Mouse (Mus musculus) splenic B cell, adult 2 months (primary cell): Measurements from ENCODE around the gene Spic.
A peak's percentile ranks its signal among the peaks of the same experiment; 100 is the strongest.
"Not testable (repeated sequence)": the region's sequence is repeated elsewhere in the genome, so short reads cannot be mapped to it uniquely, and the experiment has no call there.

Experiments used
- DNase-seq: peaks from one replicate; pipeline ENCODE4 v3.0.0-alpha.2; 2011; ENCODE audit warnings: low read depth, low spot score
- H3K27me3 ChIP-seq: 2 replicates; pipeline ENCODE4 v1.6.1; 2012; ENCODE audit warnings: mild to moderate bottlenecking, low read length, moderate library complexity, mixed read lengths; ENCODE audit not compliant: control insufficient read depth, poor library complexity, insufficient read depth, severe bottlenecking
- H3K36me3 ChIP-seq: 2 replicates; pipeline ENCODE4 v1.6.1; 2012; ENCODE audit warnings: mild to moderate bottlenecking, low read length, moderate library complexity, mixed read lengths; ENCODE audit not compliant: control insufficient read depth, poor library complexity, insufficient read depth, severe bottlenecking

Gene Spic

GRCm38 (mm10) chr10:88700938-88701337, 16.1 kb upstream of the Spic start:
- Histone ChIP-seq H3K36me3 (no peaks in the 10 kb centered on the region), H3K27me3 (no peaks in the 10 kb centered on the region)
- DNase-seq = no peak

DNA sequence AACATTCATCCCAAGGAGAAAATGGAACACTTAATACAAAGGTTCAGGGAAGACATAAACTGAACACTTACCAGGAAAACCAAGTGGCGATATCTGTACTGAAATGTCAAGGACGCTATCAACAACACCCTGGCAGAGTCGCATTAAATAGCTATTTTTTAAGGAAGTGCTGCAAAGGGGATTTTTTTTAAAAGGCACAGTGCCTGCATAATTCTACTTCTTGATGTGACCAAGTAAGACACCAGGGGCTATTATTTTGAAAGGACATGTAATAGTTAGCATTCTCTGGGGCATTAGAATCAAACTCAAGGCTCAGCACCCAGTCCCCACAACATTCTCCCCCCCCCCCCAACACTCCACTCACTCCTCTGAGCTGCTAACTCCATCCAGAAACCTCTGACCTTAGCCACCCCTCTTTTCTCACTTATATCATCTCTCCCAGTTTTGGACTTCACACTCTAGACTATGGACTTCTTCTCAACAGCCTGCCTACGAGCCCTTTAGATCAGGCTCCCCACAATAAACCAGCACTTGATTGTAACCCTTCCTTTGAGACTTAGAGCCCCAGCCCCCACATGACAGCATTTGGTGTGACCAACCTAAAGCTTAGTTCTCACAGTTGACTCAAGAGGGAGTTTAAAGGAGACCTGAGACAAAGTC, 1.8 kb downstream of the Spic start:
- DNase-seq = peak; percentile 38
- Histone ChIP-seq H3K27me3 (no peaks in the 10 kb centered on the region), H3K36me3 (no peaks in the 10 kb centered on the region)

GRCm38 (mm10) chr10:88672825-88673224, 12.0 kb downstream of the Spic start:
- Histone ChIP-seq H3K27me3 (no peaks in the 10 kb centered on the region), H3K36me3 (no peaks in the 10 kb centered on the region)
- no peak for DNase-seq

DNA sequence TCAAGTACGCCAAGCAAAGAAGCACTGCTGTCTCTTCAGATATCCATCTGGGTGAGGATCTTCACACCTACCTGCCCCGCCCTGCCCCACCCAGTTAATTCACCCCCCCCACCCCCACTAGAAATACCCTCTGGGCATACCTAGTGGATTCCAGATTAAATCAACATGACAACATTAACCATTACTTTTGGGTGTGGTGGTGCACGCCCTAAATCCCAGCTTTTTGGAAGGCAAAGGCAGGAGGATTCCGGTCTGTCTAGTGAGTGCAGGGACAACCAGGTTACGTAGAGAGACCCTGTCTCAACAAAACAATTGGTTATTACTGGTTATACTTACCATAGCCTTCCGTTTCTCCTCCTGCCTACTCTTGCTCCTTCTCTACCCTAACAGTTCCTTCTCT, 12.7 kb downstream of the Spic start:
- Histone ChIP-seq H3K27me3 (no peaks in the 10 kb centered on the region), H3K36me3 (no peaks in the 10 kb centered on the region)
- DNase-seq = no peak

DNA sequence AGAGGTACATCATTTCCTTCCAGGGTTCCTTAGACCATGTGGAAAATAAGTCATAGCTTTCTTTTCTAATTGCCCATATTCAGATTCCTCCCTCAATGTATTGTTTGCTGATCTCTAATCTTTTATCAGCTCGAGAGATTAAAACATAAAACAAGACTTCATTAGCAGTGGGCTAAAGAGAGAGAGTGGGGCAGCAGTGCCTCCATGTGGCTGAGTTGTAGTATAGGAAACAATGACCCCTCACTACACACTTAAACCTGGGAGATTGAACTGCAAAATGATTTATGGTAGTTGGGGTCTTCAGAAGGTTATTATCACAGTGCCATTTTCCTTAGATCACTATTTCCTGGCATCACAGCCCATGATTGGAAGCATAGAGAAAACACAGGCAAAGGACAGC, 15.1 kb downstream of the Spic start:
- Histone ChIP-seq H3K27me3 (no peaks in the 10 kb centered on the region), H3K36me3 (no peaks in the 10 kb centered on the region)
- peak; percentile 47 for DNase-seq

- H3K27me3 ChIP-seq, H3K36me3 ChIP-seq, DNase-seq: not testable (repeated sequence)
Measured at GRCm38 (mm10) chr10:88663856-88664255, 21.0 kb downstream of the Spic start.

DNA sequence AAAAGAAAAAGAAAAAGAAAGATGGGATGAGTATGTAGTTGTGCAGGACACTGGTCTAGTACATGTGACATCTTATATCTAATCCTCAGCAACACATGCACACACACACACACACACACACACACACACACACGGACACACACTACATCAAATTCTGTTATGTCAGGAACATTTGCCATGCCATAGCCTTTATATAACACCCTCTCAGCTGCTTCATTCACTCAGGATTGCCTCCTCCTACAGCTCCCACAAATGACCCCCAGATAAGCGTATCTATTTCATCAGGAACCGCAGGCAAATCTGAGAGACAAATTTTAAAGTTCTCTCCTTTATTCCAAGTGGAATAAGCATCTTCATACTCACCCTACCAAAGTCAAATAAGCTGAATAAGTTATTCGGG, 25.9 kb downstream of the Spic start:
- no peak for DNase-seq
- H3K36me3 ChIP-seq = no peaks in the 10 kb centered on the region
- H3K27me3 ChIP-seq = no peaks in the 10 kb centered on the region

DNA sequence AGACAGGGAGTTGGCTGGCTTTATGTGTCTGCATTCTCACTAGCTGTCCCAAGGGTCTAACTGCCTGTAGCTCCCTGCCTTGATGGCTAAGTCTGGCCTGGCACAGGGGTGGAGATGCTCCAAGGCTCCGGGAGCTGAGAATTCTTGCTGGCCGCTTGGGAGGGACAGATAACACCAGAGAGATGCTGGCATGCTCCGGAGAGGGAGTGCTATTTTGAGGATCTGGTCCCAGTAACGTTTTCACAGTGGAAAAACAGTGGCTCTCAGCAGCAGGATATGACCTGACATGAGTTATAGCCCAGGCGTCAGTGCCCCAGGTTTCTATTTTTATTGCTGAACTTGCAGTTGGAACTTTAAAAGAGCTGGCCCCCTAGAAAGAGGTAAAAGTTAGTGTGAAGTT, 39.4 kb downstream of the Spic start:
- no peaks in the 10 kb centered on the region for H3K36me3 ChIP-seq
- DNase-seq = no peak
- H3K27me3 ChIP-seq = no peaks in the 10 kb centered on the region

DNA sequence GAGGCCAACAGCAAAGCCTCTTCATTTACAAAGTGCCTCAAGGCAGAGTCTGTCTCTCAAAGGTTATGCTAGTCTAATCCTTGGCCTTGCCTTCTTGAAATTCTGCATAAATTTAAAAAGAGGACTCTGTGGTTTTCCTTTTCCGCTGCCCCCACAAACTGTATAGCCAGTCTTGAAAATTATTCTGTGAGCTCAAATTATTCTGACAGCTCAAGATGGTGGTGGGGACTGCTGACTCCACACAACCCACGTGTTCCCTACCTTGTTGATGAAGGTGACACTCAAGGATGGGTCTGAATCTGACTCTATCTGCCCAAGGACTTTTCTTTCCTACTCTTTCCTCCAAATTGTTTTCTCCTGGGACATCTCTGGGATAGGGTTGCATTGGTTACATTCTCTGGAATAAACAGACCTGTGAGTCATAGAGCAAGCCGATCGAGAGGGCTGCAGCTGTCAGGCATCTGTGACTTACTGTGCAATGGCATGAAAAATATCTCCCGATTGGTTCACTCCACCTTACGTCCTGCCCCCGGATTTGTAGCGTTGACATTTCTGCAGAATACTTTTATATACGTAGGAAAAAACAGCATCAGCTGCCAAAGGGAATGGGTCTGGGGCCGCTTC, 53.4 kb downstream of the Spic start:
- Histone ChIP-seq H3K36me3 (no peaks in the 10 kb centered on the region), H3K27me3 (no peaks in the 10 kb centered on the region)
- DNase-seq = no peak

- H3K27me3 ChIP-seq = no peaks in the 10 kb centered on the region
- DNase-seq = no peak
- no peaks in the 10 kb centered on the region for H3K36me3 ChIP-seq
Measured at GRCm38 (mm10) chr10:88630663-88631329, 54.0 kb downstream of the Spic start.

DNA sequence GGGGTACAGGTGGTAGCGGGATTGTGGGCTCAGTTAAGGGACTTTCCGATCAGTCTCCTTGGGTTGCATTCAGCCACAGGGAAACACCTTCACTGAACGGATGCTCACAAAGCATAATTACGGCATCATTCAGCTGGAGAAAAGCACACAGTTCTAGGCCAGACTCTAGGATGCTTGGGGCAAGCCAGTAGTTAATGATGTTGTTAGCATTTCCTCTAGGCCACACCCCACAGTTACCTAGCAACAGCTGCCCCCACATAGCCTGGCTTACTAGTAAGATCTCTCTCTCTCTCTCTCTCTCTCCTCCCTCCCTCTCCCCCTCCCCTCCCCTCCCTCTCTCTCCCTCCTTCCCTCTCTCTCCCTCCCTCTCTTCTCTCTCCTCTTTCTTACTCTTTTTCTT, 57.8 kb downstream of the Spic start:
- no peak for DNase-seq
- Histone ChIP-seq H3K27me3 (no peaks in the 10 kb centered on the region), H3K36me3 (no peaks in the 10 kb centered on the region)

GRCm38 (mm10) chr10:88626176-88626575, 58.6 kb downstream of the Spic start:
- no peaks in the 10 kb centered on the region for H3K36me3 ChIP-seq
- H3K27me3 ChIP-seq = no peaks in the 10 kb centered on the region
- DNase-seq = no peak
